Mouse (Mus musculus): ENCODE results near the gene Apc2. TPM values are rescaled to one million over a fixed set of nuclear protein-coding genes. Genes with fewer than 3 reads are reported as not detected.

Gene Apc2
- total RNA-seq, 2 experiments from 2014 or later = not detected

GRCm38 (mm10) chr10:80357336-80357735 is 61.6 kb downstream of the Apc2 start:
- ATAC-seq (replicated peaks; ENCODE audit: low FRiP score, poor library complexity, severe bottlenecking) = no peak

GRCm38 (mm10) chr10:80357994-80358639 is 62.3 kb downstream of the Apc2 start:
- ATAC-seq (replicated peaks; ENCODE audit: low FRiP score, poor library complexity, severe bottlenecking) = no peak

GRCm38 (mm10) chr10:80363734-80364133 is 68.0 kb downstream of the Apc2 start:
- no peak for ATAC-seq (replicated peaks; ENCODE audit: low FRiP score, poor library complexity, severe bottlenecking)

- ATAC-seq (replicated peaks; ENCODE audit: low FRiP score, poor library complexity, severe bottlenecking) = no peak
Measured at GRCm38 (mm10) chr10:80365736-80366135, 70.0 kb downstream of the Apc2 start.

Other genes starting within 250 kb of the Apc2 start
- gene Gpx4, start 248.8 kb upstream of the Apc2 start, total RNA-seq (2015; ENCODE audit: low replicate concordance) = 371 and 490 TPM in 2 replicates
- 239 and 372 TPM in 2 replicates for gene Gpx4, start 248.8 kb upstream of the Apc2 start, total RNA-seq (2017; ENCODE audit: low replicate concordance)
- 19.5 and 21.8 TPM in 2 replicates for gene Sbno2, start 190.4 kb upstream of the Apc2 start, total RNA-seq (2015; ENCODE audit: low replicate concordance)
- 34.3 and 36.1 TPM in 2 replicates for gene Sbno2, start 190.4 kb upstream of the Apc2 start, total RNA-seq (2017; ENCODE audit: low replicate concordance)
- 224 and 296 TPM in 2 replicates for gene Stk11, start 180.2 kb upstream of the Apc2 start, total RNA-seq (2015; ENCODE audit: low replicate concordance)
- gene Stk11, start 180.2 kb upstream of the Apc2 start, total RNA-seq (2017; ENCODE audit: low replicate concordance) = 440 and 520 TPM in 2 replicates
- gene Atp5d, start 157.3 kb upstream of the Apc2 start, total RNA-seq (2015; ENCODE audit: low replicate concordance) = 89.3 and 94.8 TPM in 2 replicates
- gene Atp5d, start 157.3 kb upstream of the Apc2 start, total RNA-seq (2017; ENCODE audit: low replicate concordance) = 19.4 and 39.9 TPM in 2 replicates
- gene Cbarp, start 155.1 kb upstream of the Apc2 start, total RNA-seq (2015; ENCODE audit: low replicate concordance) = not detected in 2 replicates
- gene Cbarp, start 155.1 kb upstream of the Apc2 start, total RNA-seq (2017; ENCODE audit: low replicate concordance) = not detected in 2 replicates
- 20.1 and 23.8 TPM in 2 replicates for gene Midn, start 147.7 kb upstream of the Apc2 start, total RNA-seq (2015; ENCODE audit: low replicate concordance)
- gene Midn, start 147.7 kb upstream of the Apc2 start, total RNA-seq (2017; ENCODE audit: low replicate concordance) = 12.5 and 18.2 TPM in 2 replicates
- gene Cirbp, start 130.0 kb upstream of the Apc2 start, total RNA-seq (2015; ENCODE audit: low replicate concordance) = 10.1 and 19.7 TPM in 2 replicates
- 33.5 and 39.6 TPM in 2 replicates for gene Cirbp, start 130.0 kb upstream of the Apc2 start, total RNA-seq (2017; ENCODE audit: low replicate concordance)
- not detected in 2 replicates for gene 1600002K03Rik, start 123.0 kb upstream of the Apc2 start, total RNA-seq (2015; ENCODE audit: low replicate concordance)
- not detected in 2 replicates for gene 1600002K03Rik, start 123.0 kb upstream of the Apc2 start, total RNA-seq (2017; ENCODE audit: low replicate concordance)
- gene Efna2, start 116.5 kb upstream of the Apc2 start, total RNA-seq (2015; ENCODE audit: low replicate concordance) = not detected in 2 replicates
- gene Efna2, start 116.5 kb upstream of the Apc2 start, total RNA-seq (2017; ENCODE audit: low replicate concordance) = not detected in 2 replicates
- gene Mum1, start 69.5 kb upstream of the Apc2 start, total RNA-seq (2015; ENCODE audit: low replicate concordance) = 26.3 and 59.5 TPM in 2 replicates
- 65.3 and 74.2 TPM in 2 replicates for gene Mum1, start 69.5 kb upstream of the Apc2 start, total RNA-seq (2017; ENCODE audit: low replicate concordance)
- gene Ndufs7, start 46.9 kb upstream of the Apc2 start, total RNA-seq (2015; ENCODE audit: low replicate concordance) = 87.6 and 109 TPM in 2 replicates
- gene Ndufs7, start 46.9 kb upstream of the Apc2 start, total RNA-seq (2017; ENCODE audit: low replicate concordance) = 43.9 and 66.0 TPM in 2 replicates
- gene Gamt, start 35.0 kb upstream of the Apc2 start, total RNA-seq (2015; ENCODE audit: low replicate concordance) = 1.4 TPM in 1 of 2 replicates, not detected in the other
- not detected in 2 replicates for gene Gamt, start 35.0 kb upstream of the Apc2 start, total RNA-seq (2017; ENCODE audit: low replicate concordance)
- gene Dazap1, start 34.5 kb upstream of the Apc2 start, total RNA-seq (2015; ENCODE audit: low replicate concordance) = 35.6 and 83.6 TPM in 2 replicates
- gene Dazap1, start 34.5 kb upstream of the Apc2 start, total RNA-seq (2017; ENCODE audit: low replicate concordance) = 72.0 and 102 TPM in 2 replicates
- 689 and 862 TPM in 2 replicates for gene Rps15, start 3.5 kb upstream of the Apc2 start, total RNA-seq (2015; ENCODE audit: low replicate concordance)
- 557 and 668 TPM in 2 replicates for gene Rps15, start 3.5 kb upstream of the Apc2 start, total RNA-seq (2017; ENCODE audit: low replicate concordance)
- gene 2310011J03Rik, start 24.6 kb downstream of the Apc2 start, total RNA-seq (2015; ENCODE audit: low replicate concordance) = 7.2 and 13.4 TPM in 2 replicates
- 6.1 and 10.8 TPM in 2 replicates for gene 2310011J03Rik, start 24.6 kb downstream of the Apc2 start, total RNA-seq (2017; ENCODE audit: low replicate concordance)
- not detected in 2 replicates for gene Pcsk4, start 33.5 kb downstream of the Apc2 start, total RNA-seq (2015; ENCODE audit: low replicate concordance)
- gene Pcsk4, start 33.5 kb downstream of the Apc2 start, total RNA-seq (2017; ENCODE audit: low replicate concordance) = 1.0 TPM in 1 of 2 replicates, not detected in the other
- gene Reep6, start 34.0 kb downstream of the Apc2 start, total RNA-seq (2015; ENCODE audit: low replicate concordance) = 17.2 and 22.3 TPM in 2 replicates
- gene Reep6, start 34.0 kb downstream of the Apc2 start, total RNA-seq (2017; ENCODE audit: low replicate concordance) = 16.8 and 18.2 TPM in 2 replicates
- 0.84 TPM in 1 of 2 replicates, not detected in the other for gene Adamtsl5, start 52.4 kb downstream of the Apc2 start, total RNA-seq (2015; ENCODE audit: low replicate concordance)
- 0.13 and 30.2 TPM in 2 replicates for gene Adamtsl5, start 52.4 kb downstream of the Apc2 start, total RNA-seq (2017; ENCODE audit: low replicate concordance)
- not detected in 2 replicates for gene Plk5, start 60.5 kb downstream of the Apc2 start, total RNA-seq (2015; ENCODE audit: low replicate concordance)
- not detected in 2 replicates for gene Plk5, start 60.5 kb downstream of the Apc2 start, total RNA-seq (2017; ENCODE audit: low replicate concordance)
- gene Mex3d, start 91.7 kb downstream of the Apc2 start, total RNA-seq (2015; ENCODE audit: low replicate concordance) = 1.4 TPM in 1 of 2 replicates, not detected in the other
- gene Mex3d, start 91.7 kb downstream of the Apc2 start, total RNA-seq (2017; ENCODE audit: low replicate concordance) = 6.7 TPM in 1 of 2 replicates, not detected in the other
- gene Mbd3, start 103.6 kb downstream of the Apc2 start, total RNA-seq (2015; ENCODE audit: low replicate concordance) = 33.5 TPM in 2 replicates
- 39.7 and 45.8 TPM in 2 replicates for gene Mbd3, start 103.6 kb downstream of the Apc2 start, total RNA-seq (2017; ENCODE audit: low replicate concordance)
- 65.8 and 80.0 TPM in 2 replicates for gene Uqcr11, start 110.9 kb downstream of the Apc2 start, total RNA-seq (2015; ENCODE audit: low replicate concordance)
- gene Uqcr11, start 110.9 kb downstream of the Apc2 start, total RNA-seq (2017; ENCODE audit: low replicate concordance) = 67.9 and 87.3 TPM in 2 replicates
- 127 and 148 TPM in 2 replicates for gene Tcf3, start 137.7 kb downstream of the Apc2 start, total RNA-seq (2015; ENCODE audit: low replicate concordance)
- gene Tcf3, start 137.7 kb downstream of the Apc2 start, total RNA-seq (2017; ENCODE audit: low replicate concordance) = 140 and 145 TPM in 2 replicates
- gene Onecut3, start 198.9 kb downstream of the Apc2 start, total RNA-seq (2015; ENCODE audit: low replicate concordance) = not detected in 2 replicates
- not detected in 2 replicates for gene Onecut3, start 198.9 kb downstream of the Apc2 start, total RNA-seq (2017; ENCODE audit: low replicate concordance)
- gene Atp8b3, start 243.1 kb downstream of the Apc2 start, total RNA-seq (2015; ENCODE audit: low replicate concordance) = not detected in 2 replicates
- gene Atp8b3, start 243.1 kb downstream of the Apc2 start, total RNA-seq (2017; ENCODE audit: low replicate concordance) = 0.39 TPM in 1 of 2 replicates, not detected in the other